Mouse (Mus musculus) hindbrain, embryonic 10.5 days (tissue): ENCODE results near the gene Ovca2. TPM values are rescaled to one million over a fixed set of nuclear protein-coding genes. Genes with fewer than 3 reads are reported as not detected.

ENCODE experiments used
- DNase-seq: peaks from one replicate; pipeline ENCODE4 v3.0.0-alpha.2; 2017; ENCODE audit warnings: low spot score
- H3K27ac ChIP-seq: fragments of 300-500 bp; sonication (generic); 2 replicates; pipeline ENCODE4 v1.5.1; 2016; ENCODE audit warnings: mild to moderate bottlenecking, moderate library complexity
- H3K27me3 ChIP-seq: fragments of 300-500 bp; sonication (generic); 2 replicates; pipeline ENCODE4 v1.6.1; 2016; ENCODE audit warnings: mild to moderate bottlenecking; ENCODE audit not compliant: poor library complexity, insufficient read depth, severe bottlenecking
- H3K36me3 ChIP-seq: fragments of 300-500 bp; sonication (generic); 2 replicates; pipeline ENCODE4 v1.6.1; 2016; ENCODE audit warnings: mild to moderate bottlenecking, moderate library complexity
- H3K4me1 ChIP-seq: fragments of 300-500 bp; sonication (generic); replicated peaks from 2 replicates; pipeline ENCODE4 v1.6.1; 2016; ENCODE audit warnings: mild to moderate bottlenecking
- H3K4me3 ChIP-seq: fragments of 300-500 bp; sonication (generic); 2 replicates; pipeline ENCODE4 v1.5.1; 2016; ENCODE audit warnings: mild to moderate bottlenecking, moderate library complexity
- H3K9me3 ChIP-seq: fragments of 300-500 bp; sonication (generic); 2 replicates; pipeline ENCODE4 v1.6.1; 2016; ENCODE audit warnings: mild to moderate bottlenecking, moderate library complexity
- WGBS: fragments of 180-500 bp; shearing (Covaris S2); methylation state at CpG from one replicate; pipeline ENCODE4 v1.1.7; 2016; 5-methylcytosine and 5-hydroxymethylcytosine counted together
- polyA plus RNA-seq: library from polyadenylated mRNA; unstranded; fragments of >200 nt; fragmentation: Nextera tagmentation; extraction: Ambion mirVana; gene quantifications from 2 replicates; pipeline ENCODE4 v1.2.1, GENCODE M21; 2016

The Ovca2 gene
- polyA plus RNA-seq, 1 experiment from 2014 or later, result 27.6 TPM

- no peak overlapping the region for H3K27ac ChIP-seq
- H3K27me3 ChIP-seq, result no peaks in the 10 kb centered on the region
- peaks cover 63% of the 10 kb centered on the region for H3K36me3 ChIP-seq
- no peak overlapping the region for H3K4me3 ChIP-seq
- DNase-seq, result no peak
- H3K9me3 ChIP-seq, result no peaks in the 10 kb centered on the region
- peaks cover 24% of the 10 kb centered on the region for H3K4me1 ChIP-seq
- WGBS, result 83% methylated on average over 18 of the region's 18 CpGs
Measured at GRCm38 (mm10) chr11:75152603-75153557, 25.8 kb downstream of the Ovca2 start.

DNA sequence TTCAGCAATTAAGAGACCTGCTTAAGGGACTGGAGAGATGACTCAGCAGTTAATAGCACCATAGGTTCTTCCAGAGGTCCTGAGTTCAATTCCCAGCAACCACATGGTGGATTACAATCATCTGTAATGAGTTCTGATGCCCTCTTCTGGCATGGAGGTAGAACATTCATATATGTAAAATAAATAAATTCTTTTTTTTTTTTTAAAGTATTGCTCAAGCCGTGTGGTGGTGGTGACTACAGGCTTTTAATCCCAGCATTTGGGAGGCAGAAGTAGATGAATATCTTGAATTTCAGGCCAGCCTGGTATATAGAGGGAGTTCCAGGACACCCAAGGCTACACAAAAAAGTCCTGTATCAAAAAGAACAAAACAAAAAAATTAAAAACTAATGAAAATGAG, 28.3 kb downstream of the Ovca2 start:
- no peak overlapping the region for H3K4me3 ChIP-seq

GRCm38 (mm10) chr11:75148332-75149035, 30.2 kb downstream of the Ovca2 start:
- no peak overlapping the region for H3K4me3 ChIP-seq
- peaks cover 12% of the 10 kb centered on the region for H3K4me1 ChIP-seq
- 91% methylated on average over 11 of the region's 11 CpGs for WGBS
- DNase-seq, result no peak
- H3K36me3 ChIP-seq, result peaks cover 77% of the 10 kb centered on the region
- H3K27me3 ChIP-seq, result no peaks in the 10 kb centered on the region
- no peaks in the 10 kb centered on the region for H3K9me3 ChIP-seq
- H3K27ac ChIP-seq, result peak overlapping the region; percentile 60; the same call in 1 of the 2 replicates

More for the DNA sequence above, 28.3 kb downstream of the Ovca2 start:
- Histone ChIP-seq H3K4me1 (peaks cover 12% of the 10 kb centered on the region), H3K9me3 (no peaks in the 10 kb centered on the region), H3K27me3 (no peaks in the 10 kb centered on the region), H3K36me3 (peaks cover 60% of the 10 kb centered on the region), H3K27ac (no peak overlapping the region)
- DNase-seq, result no peak
- WGBS, result 90% methylated on average over 1 of the region's 1 CpGs

GRCm38 (mm10) chr11:75147846-75148168, 30.8 kb downstream of the Ovca2 start:
- Histone ChIP-seq H3K4me3 (no peak overlapping the region), H3K36me3 (peaks cover 77% of the 10 kb centered on the region), H3K27ac (peak overlapping the region; percentile 60; the same call in 1 of the 2 replicates), H3K4me1 (peaks cover 12% of the 10 kb centered on the region), H3K27me3 (no peaks in the 10 kb centered on the region), H3K9me3 (no peaks in the 10 kb centered on the region)
- WGBS, result 67% methylated on average over 3 of the region's 3 CpGs
- no peak for DNase-seq

DNA sequence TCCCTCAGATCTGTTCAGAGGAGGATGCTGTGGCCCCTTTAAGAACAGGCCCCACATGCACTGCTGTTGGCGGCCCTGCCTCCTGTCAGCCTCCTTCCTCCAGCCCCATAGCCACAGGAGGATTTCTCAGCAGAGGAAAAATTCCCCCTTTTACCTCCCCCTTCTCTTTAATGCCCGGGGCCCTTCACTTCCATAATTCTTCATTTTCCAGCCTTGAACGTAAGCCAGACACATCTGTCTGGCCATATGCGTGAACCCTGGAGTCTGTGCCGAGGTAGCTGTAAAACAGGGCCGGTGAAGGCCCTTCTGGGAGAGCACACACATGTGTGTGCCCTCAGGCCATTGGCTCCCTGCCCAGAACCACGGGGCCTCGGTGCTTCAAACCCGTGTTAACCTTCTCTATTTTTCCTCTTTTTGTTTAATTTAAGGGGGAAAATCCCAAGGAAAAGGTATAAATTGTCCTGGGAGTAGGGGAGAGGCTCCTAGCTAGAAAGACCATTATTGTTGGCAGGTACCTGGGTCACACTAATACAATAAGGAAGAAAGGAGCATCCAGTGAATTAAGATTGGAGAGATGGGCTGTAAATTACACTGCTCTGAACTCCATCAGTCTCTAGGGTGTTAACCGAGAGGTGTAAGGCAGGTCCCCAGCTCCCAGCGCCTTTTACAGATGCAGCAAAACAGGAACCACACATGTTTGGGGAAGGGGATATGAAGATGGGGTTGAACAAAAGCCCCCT, 31.4 kb downstream of the Ovca2 start:
- H3K27me3 ChIP-seq, result no peaks in the 10 kb centered on the region
- H3K4me3 ChIP-seq, result no peak overlapping the region
- DNase-seq, result no peak
- peak overlapping the region; percentile 60; the same call in 1 of the 2 replicates for H3K27ac ChIP-seq
- H3K36me3 ChIP-seq, result peaks cover 79% of the 10 kb centered on the region
- WGBS, result 69% methylated on average over 11 of the region's 11 CpGs
- peaks cover 12% of the 10 kb centered on the region for H3K4me1 ChIP-seq
- H3K9me3 ChIP-seq, result no peaks in the 10 kb centered on the region

GRCm38 (mm10) chr11:75145841-75146240, 32.8 kb downstream of the Ovca2 start:
- Histone ChIP-seq H3K27me3 (no peaks in the 10 kb centered on the region), H3K27ac (no peak overlapping the region), H3K4me3 (no peak overlapping the region), H3K9me3 (no peaks in the 10 kb centered on the region), H3K4me1 (peaks cover 17% of the 10 kb centered on the region), H3K36me3 (peaks cover 88% of the 10 kb centered on the region)
- DNase-seq, result no peak
- WGBS, result 88% methylated on average over 2 of the region's 2 CpGs

GRCm38 (mm10) chr11:75142749-75143148, 35.9 kb downstream of the Ovca2 start:
- peaks cover 70% of the 10 kb centered on the region for H3K36me3 ChIP-seq
- H3K9me3 ChIP-seq, result no peaks in the 10 kb centered on the region
- WGBS, result 92% methylated on average over 4 of the region's 4 CpGs
- no peaks in the 10 kb centered on the region for H3K27me3 ChIP-seq
- H3K4me1 ChIP-seq, result peaks cover 33% of the 10 kb centered on the region
- no peak overlapping the region for H3K4me3 ChIP-seq
- no peak for DNase-seq
- no peak overlapping the region for H3K27ac ChIP-seq

DNA sequence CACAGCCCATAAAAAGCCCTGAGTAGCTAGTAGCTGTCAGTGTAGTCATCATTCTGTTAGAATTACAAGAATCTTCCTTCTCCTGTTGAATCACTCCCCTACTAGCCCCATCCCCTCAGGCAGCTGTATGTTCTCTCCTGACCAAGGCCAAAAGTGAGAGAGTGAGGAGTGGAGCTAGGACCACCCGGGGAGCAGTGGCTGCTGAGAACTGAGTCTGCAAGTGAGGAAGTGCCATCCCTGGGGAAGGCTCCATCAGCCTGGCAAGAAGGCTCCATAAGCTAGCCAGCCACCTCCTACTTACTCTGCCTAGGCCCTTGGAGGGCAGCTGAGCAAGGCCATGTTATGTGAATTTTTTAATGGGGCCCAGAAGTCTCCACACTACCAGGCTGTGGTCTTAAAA, 36.7 kb downstream of the Ovca2 start:
- H3K4me3 ChIP-seq, result no peak overlapping the region
- H3K27me3 ChIP-seq, result no peaks in the 10 kb centered on the region
- H3K27ac ChIP-seq, result peak overlapping the region; percentile 35; the same call in 1 of the 2 replicates
- DNase-seq, result no peak
- 53% methylated on average over 1 of the region's 1 CpGs for WGBS
- H3K4me1 ChIP-seq, result peaks cover 32% of the 10 kb centered on the region
- peaks cover 66% of the 10 kb centered on the region for H3K36me3 ChIP-seq
- H3K9me3 ChIP-seq, result no peaks in the 10 kb centered on the region

GRCm38 (mm10) chr11:75141038-75141437, 37.6 kb downstream of the Ovca2 start:
- WGBS, result 77% methylated on average over 3 of the region's 3 CpGs
- Histone ChIP-seq H3K4me3 (no peak overlapping the region), H3K9me3 (no peaks in the 10 kb centered on the region), H3K36me3 (peaks cover 64% of the 10 kb centered on the region), H3K27me3 (no peaks in the 10 kb centered on the region), H3K4me1 (peaks cover 37% of the 10 kb centered on the region), H3K27ac (no peak overlapping the region)
- DNase-seq, result no peak

DNA sequence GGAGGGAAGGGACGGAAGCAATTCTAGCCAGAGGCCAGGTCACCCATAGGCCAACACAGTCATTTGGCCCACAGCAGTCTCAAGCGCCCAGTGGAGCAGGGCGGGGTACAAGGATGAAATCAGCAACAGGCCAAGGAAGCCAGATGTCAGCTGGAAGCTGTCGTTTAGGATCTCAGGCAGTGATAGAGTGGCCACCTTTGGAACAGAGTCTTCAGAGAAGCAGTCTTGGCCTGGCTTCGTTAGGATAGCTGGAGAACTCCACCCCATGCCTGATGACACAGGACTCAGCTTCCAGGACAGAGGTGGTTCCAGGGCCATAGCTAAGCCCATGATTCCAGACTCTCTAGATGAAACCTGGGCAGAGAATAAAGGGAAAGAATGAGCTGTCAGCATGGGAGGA, 38.2 kb downstream of the Ovca2 start:
- peaks cover 37% of the 10 kb centered on the region for H3K4me1 ChIP-seq
- peaks cover 61% of the 10 kb centered on the region for H3K36me3 ChIP-seq
- H3K27ac ChIP-seq, result no peak overlapping the region; the same call in 1 of the 2 replicates
- H3K9me3 ChIP-seq, result no peaks in the 10 kb centered on the region
- DNase-seq, result no peak
- H3K27me3 ChIP-seq, result no peaks in the 10 kb centered on the region
- H3K4me3 ChIP-seq, result no peak overlapping the region
- 73% methylated on average over 5 of the region's 5 CpGs for WGBS

DNA sequence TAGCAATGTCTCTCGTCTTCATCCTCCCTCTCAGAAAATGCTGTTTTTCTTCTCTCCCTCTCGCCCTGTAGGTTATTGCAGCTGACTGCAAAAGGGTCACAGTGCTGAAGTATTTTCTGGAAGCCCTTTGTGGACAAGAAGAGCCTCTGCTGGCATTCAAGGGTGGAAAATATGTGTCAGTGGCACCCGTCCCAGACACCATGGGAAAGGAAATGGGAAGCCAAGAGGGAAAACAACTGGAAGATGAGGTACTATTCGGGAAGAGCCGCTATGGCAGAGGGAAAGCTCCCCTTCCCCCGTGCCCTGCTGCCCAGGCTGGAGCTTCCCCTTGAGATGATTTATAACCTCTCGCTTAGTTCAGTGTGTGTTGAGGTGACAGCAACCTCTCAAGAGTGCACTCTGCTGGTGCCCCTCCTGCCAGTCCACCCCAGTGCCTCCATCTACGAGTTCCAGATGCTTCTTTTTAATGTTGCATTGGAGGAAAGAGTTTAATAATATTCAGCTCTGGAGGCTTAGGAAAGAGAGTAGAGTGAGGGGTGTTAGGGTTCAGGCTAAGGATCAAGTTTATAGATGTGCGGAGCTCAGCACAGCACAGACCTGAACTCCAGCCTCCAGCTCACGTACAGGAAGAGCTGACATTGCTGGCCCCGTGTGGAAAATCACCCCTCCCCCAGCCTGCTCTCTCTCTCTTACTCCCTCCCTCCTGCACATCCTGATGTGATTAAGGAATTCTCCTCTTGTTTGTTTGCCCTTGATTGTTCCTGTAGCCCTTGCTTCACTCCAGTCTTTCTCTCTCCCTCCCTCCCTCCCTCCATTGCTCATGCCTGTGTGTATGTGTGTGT, 39.3 kb downstream of the Ovca2 start:
- peak overlapping the region; percentile 46 for H3K27ac ChIP-seq
- peak; percentile 44 for DNase-seq

More for the DNA sequence above, 39.3 kb downstream of the Ovca2 start:
- H3K4me1 ChIP-seq, result peaks cover 37% of the 10 kb centered on the region
- H3K9me3 ChIP-seq, result no peaks in the 10 kb centered on the region
- WGBS, result 60% methylated on average over 11 of the region's 11 CpGs
- H3K4me3 ChIP-seq, result no peak overlapping the region
- peaks cover 54% of the 10 kb centered on the region for H3K36me3 ChIP-seq
- no peaks in the 10 kb centered on the region for H3K27me3 ChIP-seq
